Mouse (Mus musculus) thymus, adult 2 months (tissue): ENCODE measurements around the gene Eed.

Source experiments
- CTCF ChIP-seq: fragments of 200-500 bp; IDR thresholded peaks from 2 replicates; pipeline ENCODE4 v1.5.1; 2012; ENCODE audit warnings: mild to moderate bottlenecking, control low read depth, low read length, moderate library complexity, borderline replicate concordance; ENCODE audit not compliant: control insufficient read depth, poor library complexity, insufficient read depth; ENCODE audit errors: extremely low read depth
- POLR2A ChIP-seq: fragments of 200-500 bp; IDR thresholded peaks from 2 replicates; pipeline ENCODE4 v1.6.1; 2012; ENCODE audit warnings: mild to moderate bottlenecking, low read length, control low read depth, moderate library complexity; ENCODE audit not compliant: control insufficient read depth, poor library complexity, insufficient read depth; ENCODE audit errors: extremely low read depth

GRCm38 (mm10) chr7:90022974-90023707 lies 42.4 kb upstream of the Eed start:
- TF ChIP-seq CTCF = no peak
- TF ChIP-seq POLR2A = no peak
